Mouse (Mus musculus): Measurements from ENCODE around the gene Nphp4. TPM values are rescaled to one million over a fixed set of nuclear protein-coding genes. Genes with fewer than 3 reads are reported as not detected.

The Nphp4 gene
- polyA plus RNA-seq, 1 experiment = 15.3 TPM

GRCm38 (mm10) chr4:152457673-152458072 is 18.8 kb upstream of the Nphp4 start:
- Histone ChIP-seq H3K4me3 (ENCODE audit: control insufficient read depth, low read depth, low read length) (no peak overlapping the region), H3K27me3 (ENCODE audit: control insufficient read depth, insufficient read depth, low read length) (no peaks in the 10 kb centered on the region), H3K27ac (ENCODE audit: control insufficient read depth, insufficient read depth, low read depth, low read length) (no peak overlapping the region), H3K4me1 (ENCODE audit: control insufficient read depth, insufficient read depth, low read length) (no peaks in the 10 kb centered on the region), H3K36me3 (ENCODE audit: control insufficient read depth, insufficient read depth, low read length) (no peaks in the 10 kb centered on the region)
- TF ChIP-seq CTCF (IDR thresholded peaks at IDR 0.05; ENCODE audit: control insufficient read depth, insufficient read depth, insufficient replicate concordance, low read depth, low read length) (no peak), POLR2A (IDR thresholded peaks at IDR 0.05; ENCODE audit: control insufficient read depth, low read depth, low read length) (no peak)

GRCm38 (mm10) chr4:152462516-152462915 is 14.0 kb upstream of the Nphp4 start:
- Histone ChIP-seq H3K36me3 (ENCODE audit: control insufficient read depth, insufficient read depth, low read length) (no peaks in the 10 kb centered on the region), H3K27me3 (ENCODE audit: control insufficient read depth, insufficient read depth, low read length) (no peaks in the 10 kb centered on the region), H3K27ac (ENCODE audit: control insufficient read depth, insufficient read depth, low read depth, low read length) (no peak overlapping the region), H3K4me1 (ENCODE audit: control insufficient read depth, insufficient read depth, low read length) (no peaks in the 10 kb centered on the region), H3K4me3 (ENCODE audit: control insufficient read depth, low read depth, low read length) (no peak overlapping the region)
- no peak for TF ChIP-seq POLR2A (IDR thresholded peaks at IDR 0.05; ENCODE audit: control insufficient read depth, low read depth, low read length)
- no peak for TF ChIP-seq CTCF (IDR thresholded peaks at IDR 0.05; ENCODE audit: control insufficient read depth, insufficient read depth, insufficient replicate concordance, low read depth, low read length)

- Histone ChIP-seq H3K27ac (ENCODE audit: control insufficient read depth, insufficient read depth, low read depth, low read length) (no peak overlapping the region), H3K27me3 (ENCODE audit: control insufficient read depth, insufficient read depth, low read length) (no peaks in the 10 kb centered on the region), H3K36me3 (ENCODE audit: control insufficient read depth, insufficient read depth, low read length) (no peaks in the 10 kb centered on the region), H3K4me3 (ENCODE audit: control insufficient read depth, low read depth, low read length) (no peak overlapping the region), H3K4me1 (ENCODE audit: control insufficient read depth, insufficient read depth, low read length) (no peaks in the 10 kb centered on the region)
- TF ChIP-seq CTCF (IDR thresholded peaks at IDR 0.05; ENCODE audit: control insufficient read depth, insufficient read depth, insufficient replicate concordance, low read depth, low read length) (no peak), POLR2A (IDR thresholded peaks at IDR 0.05; ENCODE audit: control insufficient read depth, low read depth, low read length) (no peak)
These were observed 13.4 kb upstream of the Nphp4 start for GRCm38 (mm10) chr4:152463147-152463546.

GRCm38 (mm10) chr4:152465116-152465515 is 11.4 kb upstream of the Nphp4 start:
- Histone ChIP-seq H3K36me3 (ENCODE audit: control insufficient read depth, insufficient read depth, low read length) (no peaks in the 10 kb centered on the region), H3K27ac (ENCODE audit: control insufficient read depth, insufficient read depth, low read depth, low read length) (no peak overlapping the region), H3K4me3 (ENCODE audit: control insufficient read depth, low read depth, low read length) (no peak overlapping the region), H3K27me3 (ENCODE audit: control insufficient read depth, insufficient read depth, low read length) (no peaks in the 10 kb centered on the region), H3K4me1 (ENCODE audit: control insufficient read depth, insufficient read depth, low read length) (no peaks in the 10 kb centered on the region)
- TF ChIP-seq POLR2A (IDR thresholded peaks at IDR 0.05; ENCODE audit: control insufficient read depth, low read depth, low read length) = no peak
- no peak for TF ChIP-seq CTCF (IDR thresholded peaks at IDR 0.05; ENCODE audit: control insufficient read depth, insufficient read depth, insufficient replicate concordance, low read depth, low read length)

DNA sequence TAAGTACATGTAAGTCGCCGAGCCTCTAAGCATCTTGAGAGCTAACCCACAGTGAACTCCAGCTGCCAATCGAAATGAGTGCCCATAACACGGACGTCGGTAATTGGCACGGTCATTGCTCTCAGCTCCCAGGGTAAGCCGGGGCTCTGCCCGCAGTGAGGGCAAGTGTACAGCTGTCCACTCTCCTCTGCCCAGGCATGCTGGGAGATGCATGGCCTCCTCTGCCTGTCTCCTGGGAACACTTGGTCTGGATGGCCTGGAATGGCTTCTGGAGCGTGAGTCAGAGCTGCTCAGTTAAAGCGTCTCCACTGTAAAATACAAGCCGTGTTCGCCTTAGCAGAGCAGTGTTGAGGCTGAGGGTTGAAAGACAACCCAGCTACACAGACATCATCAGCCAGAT is 9.9 kb upstream of the Nphp4 start:
- Histone ChIP-seq H3K4me3 (ENCODE audit: control insufficient read depth, low read depth, low read length) (no peak overlapping the region), H3K36me3 (ENCODE audit: control insufficient read depth, insufficient read depth, low read length) (no peaks in the 10 kb centered on the region), H3K27ac (ENCODE audit: control insufficient read depth, insufficient read depth, low read depth, low read length) (no peak overlapping the region), H3K27me3 (ENCODE audit: control insufficient read depth, insufficient read depth, low read length) (no peaks in the 10 kb centered on the region), H3K4me1 (ENCODE audit: control insufficient read depth, insufficient read depth, low read length) (no peaks in the 10 kb centered on the region)
- TF ChIP-seq CTCF (IDR thresholded peaks at IDR 0.05; ENCODE audit: control insufficient read depth, insufficient read depth, insufficient replicate concordance, low read depth, low read length) = no peak
- no peak for TF ChIP-seq POLR2A (IDR thresholded peaks at IDR 0.05; ENCODE audit: control insufficient read depth, low read depth, low read length)

GRCm38 (mm10) chr4:152467951-152468350 is 8.6 kb upstream of the Nphp4 start:
- TF ChIP-seq POLR2A (IDR thresholded peaks at IDR 0.05; ENCODE audit: control insufficient read depth, low read depth, low read length) = no peak
- no peak for TF ChIP-seq CTCF (IDR thresholded peaks at IDR 0.05; ENCODE audit: control insufficient read depth, insufficient read depth, insufficient replicate concordance, low read depth, low read length)
- no peaks in the 10 kb centered on the region for H3K36me3 ChIP-seq (ENCODE audit: control insufficient read depth, insufficient read depth, low read length)
- no peak overlapping the region for H3K4me3 ChIP-seq (ENCODE audit: control insufficient read depth, low read depth, low read length)
- no peaks in the 10 kb centered on the region for H3K4me1 ChIP-seq (ENCODE audit: control insufficient read depth, insufficient read depth, low read length)
- no peaks in the 10 kb centered on the region for H3K27me3 ChIP-seq (ENCODE audit: control insufficient read depth, insufficient read depth, low read length)
- no peak overlapping the region for H3K27ac ChIP-seq (ENCODE audit: control insufficient read depth, insufficient read depth, low read depth, low read length)

- no peaks in the 10 kb centered on the region for H3K36me3 ChIP-seq (ENCODE audit: control insufficient read depth, insufficient read depth, low read length)
- no peak overlapping the region; the same call in 1 of the 2 replicates for H3K4me3 ChIP-seq (ENCODE audit: control insufficient read depth, low read depth, low read length)
- TF ChIP-seq CTCF (IDR thresholded peaks at IDR 0.05; ENCODE audit: control insufficient read depth, insufficient read depth, insufficient replicate concordance, low read depth, low read length) = no peak
- no peak for TF ChIP-seq POLR2A (IDR thresholded peaks at IDR 0.05; ENCODE audit: control insufficient read depth, low read depth, low read length)
- no peaks in the 10 kb centered on the region for H3K27me3 ChIP-seq (ENCODE audit: control insufficient read depth, insufficient read depth, low read length)
- peaks cover 31% of the 10 kb centered on the region for H3K4me1 ChIP-seq (ENCODE audit: control insufficient read depth, insufficient read depth, low read length)
- H3K27ac ChIP-seq (ENCODE audit: control insufficient read depth, insufficient read depth, low read depth, low read length) = no peak overlapping the region
These were observed 565 bp upstream of the Nphp4 start for GRCm38 (mm10) chr4:152475941-152476340.

DNA sequence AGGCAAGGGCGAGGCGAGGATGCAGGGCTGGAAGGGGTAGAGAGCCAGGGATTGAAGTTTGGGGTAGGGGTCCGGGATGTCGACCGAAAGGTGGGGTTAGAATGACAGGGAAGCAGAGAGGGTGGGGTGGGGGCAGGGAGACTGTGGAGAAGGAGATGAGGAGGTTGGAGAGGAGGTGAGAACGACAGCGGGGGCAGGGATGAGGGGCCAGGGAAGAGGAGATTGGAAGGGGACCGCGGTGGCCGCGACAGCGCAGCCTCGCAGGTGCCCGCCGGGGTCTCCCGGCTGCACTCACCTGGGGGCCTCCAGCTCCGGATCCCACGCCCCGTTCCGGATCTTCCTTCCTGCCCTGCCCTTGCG is 580 bp downstream of the Nphp4 start:
- Histone ChIP-seq H3K36me3 (ENCODE audit: control insufficient read depth, insufficient read depth, low read length) (no peaks in the 10 kb centered on the region), H3K27ac (ENCODE audit: control insufficient read depth, insufficient read depth, low read depth, low read length) (no peak overlapping the region), H3K27me3 (ENCODE audit: control insufficient read depth, insufficient read depth, low read length) (no peaks in the 10 kb centered on the region), H3K4me3 (ENCODE audit: control insufficient read depth, low read depth, low read length) (peak overlapping the region; percentile 92), H3K4me1 (ENCODE audit: control insufficient read depth, insufficient read depth, low read length) (peaks cover 36% of the 10 kb centered on the region)
- no peak for TF ChIP-seq CTCF (IDR thresholded peaks at IDR 0.05; ENCODE audit: control insufficient read depth, insufficient read depth, insufficient replicate concordance, low read depth, low read length)
- TF ChIP-seq POLR2A (IDR thresholded peaks at IDR 0.05; ENCODE audit: control insufficient read depth, low read depth, low read length) = no peak
